Mouse (Mus musculus) induced T-regulatory cell, adult 2 months (primary cell): ENCODE measurements at regions not wholly inside any gene's neighbourhood (a gene's known extent, or its start where the extent isn't known, plus 50 kb on each side); places are given as distances from the start of the nearest gene placed in this dataset.

Experiments used
- DNase-seq: peaks from one replicate; pipeline ENCODE4 v3.0.0-alpha.2; 2012; ENCODE audit warnings: low read depth

DNA sequence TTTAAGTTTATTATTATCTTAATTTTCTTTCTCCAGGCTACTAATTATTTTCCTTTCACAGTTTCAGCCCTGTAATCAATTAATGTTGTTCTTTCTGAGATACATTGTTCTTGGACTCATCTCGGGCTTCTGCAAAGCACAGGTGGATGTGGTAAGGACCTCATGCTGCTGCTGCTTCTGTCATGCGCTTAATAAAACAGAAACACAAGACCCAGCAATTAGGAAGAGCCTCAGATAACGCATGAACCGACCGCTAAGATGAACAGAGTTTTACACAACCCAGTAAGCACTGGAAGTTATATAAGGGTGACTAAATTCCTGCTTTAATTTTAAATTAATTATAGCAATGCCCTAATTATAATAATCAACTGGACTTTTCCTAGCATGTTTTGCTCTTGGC, 70.7 kb upstream of the Gk2 start:
- DNase-seq: no peak
